13 mouse cellular contexts compared by ENCODE assay signal in genomic region chr4:141649244-141649643, GRCm38 (mm10). TPM values are rescaled to one million over a fixed set of nuclear protein-coding genes. Genes with fewer than 3 reads are reported as not detected.
DNase-seq lines count a peak whose midpoint lies in the region; ATAC-seq lines count a peak whose summit lies in the region.
"Had no signal": no experiment of that assay in that cellular context is flagged by ENCODE, and none has a peak within 500 bp of the region (broad histone marks: within the 10 kb centered on the region; RNA-seq: fewer than 3 reads in every experiment).

No protein-coding gene starts in this region.

- peaks cover 37% of the 10 kb centered on the region for H3K36me3 ChIP-seq in embryonic facial prominence, embryonic 12.5 days
- H3K36me3 ChIP-seq in embryonic facial prominence, embryonic 10.5 days (replicated peaks) = peaks cover 62% of the 10 kb centered on the region

- H3K4me3 ChIP-seq in embryonic facial prominence, embryonic 12.5 days = no peak overlapping the region
- no peak overlapping the region for H3K4me3 ChIP-seq in embryonic facial prominence, embryonic 10.5 days
- H3K4me3 ChIP-seq: erythroblast, embryonic 14.5 days; myocyte had no signal

- 0 out of 2 replicates have a peak overlapping the region, but pooled peaks have one; percentile 63 for H3K27ac ChIP-seq in embryonic facial prominence, embryonic 12.5 days
- no peak overlapping the region for H3K27ac ChIP-seq in embryonic facial prominence, embryonic 10.5 days (replicated peaks)

- no peaks in the 10 kb centered on the region for H3K9me3 ChIP-seq in embryonic facial prominence, embryonic 12.5 days
- no peaks in the 10 kb centered on the region for H3K9me3 ChIP-seq in embryonic facial prominence, embryonic 10.5 days

- WGBS in embryonic facial prominence, embryonic 12.5 days = 66% methylated on average over 6 of the region's 6 CpGs
- 84% methylated on average over 6 of the region's 6 CpGs for WGBS in embryonic facial prominence, embryonic 10.5 days

- H3K4me1 ChIP-seq in embryonic facial prominence, embryonic 12.5 days = peaks cover 9% of the 10 kb centered on the region; the same call in 1 of the 2 replicates
- H3K4me1 ChIP-seq in embryonic facial prominence, embryonic 10.5 days = no peaks in the 10 kb centered on the region

- peak; percentile 38; the same call in 1 of the 2 replicates for ATAC-seq in embryonic facial prominence, embryonic 12.5 days (ENCODE audit: insufficient number of reproducible peaks, insufficient read depth, low FRiP score, low TSS enrichment)

- H3K9ac ChIP-seq in embryonic facial prominence, embryonic 12.5 days = no peak overlapping the region

- no peak for DNase-seq in embryonic facial prominence, embryonic 10.5 days (ENCODE audit: low spot score)
- DNase-seq in layer of hippocampus, adult 11-12 months (ENCODE audit: low spot score) = peak; percentile 58
- no peak for DNase-seq in layer of hippocampus, adult 9-11 months
- peak; percentile 67 for DNase-seq in right cerebral cortex, postnatal 4 days
- DNase-seq in right cerebral cortex, adult 2 months (ENCODE audit: low spot score in 2 of 2) = no peak
- no peak for DNase-seq in kidney, adult 11 months
- no peak for DNase-seq in adrenal gland, postnatal 25 days
- DNase-seq: cerebellum, postnatal 36 days; kidney, postnatal 14 days; liver had no signal

- H3K27me3 ChIP-seq in embryonic facial prominence, embryonic 12.5 days = no peaks in the 10 kb centered on the region
- no peaks in the 10 kb centered on the region for H3K27me3 ChIP-seq in embryonic facial prominence, embryonic 10.5 days (replicated peaks; ENCODE audit: low read depth, poor library complexity, severe bottlenecking)

- no peak overlapping the region for H3K4me2 ChIP-seq in embryonic facial prominence, embryonic 12.5 days (replicated peaks)

RNA-seq across cellular contexts. Expression of gene Plekhm2, which starts 15.5 kb away (rescaled TPM):
- polyA plus RNA-seq in embryonic facial prominence, embryonic 12.5 days (2016; fragmentation: Nextera tagmentation; extraction: Ambion mirVana) = 9.8 and 10.6 TPM in 2 replicates
- polyA plus RNA-seq in embryonic facial prominence, embryonic 10.5 days (2016; fragmentation: Nextera tagmentation; extraction: Ambion mirVana) = 4.9 and 5.2 TPM in 2 replicates
- 54.7 and 61.0 TPM in 2 replicates for total RNA-seq in adrenal gland, postnatal 25 days (2021)

RNA-seq across cellular contexts. Expression of gene Slc25a34, which starts 25.6 kb away (rescaled TPM):
- polyA plus RNA-seq in embryonic facial prominence, embryonic 12.5 days (2016; fragmentation: Nextera tagmentation; extraction: Ambion mirVana) = not detected in 2 replicates
- polyA plus RNA-seq in embryonic facial prominence, embryonic 10.5 days (2016; fragmentation: Nextera tagmentation; extraction: Ambion mirVana) = 0.09 TPM in 1 of 2 replicates, not detected in the other
- 2.7 TPM in 2 replicates for total RNA-seq in adrenal gland, postnatal 25 days (2021)
- polyA plus RNA-seq: erythroblast, embryonic 14.5 days had no signal

RNA-seq across cellular contexts. Expression of gene Tmem82, which starts 30.8 kb away (rescaled TPM):
- polyA plus RNA-seq in embryonic facial prominence, embryonic 12.5 days (2016; fragmentation: Nextera tagmentation; extraction: Ambion mirVana) = 0.54 and 0.56 TPM in 2 replicates
- polyA plus RNA-seq in embryonic facial prominence, embryonic 10.5 days (2016; fragmentation: Nextera tagmentation; extraction: Ambion mirVana) = 1.5 and 2.1 TPM in 2 replicates
- total RNA-seq in adrenal gland, postnatal 25 days (2021) = 0.64 and 2.0 TPM in 2 replicates

RNA-seq across cellular contexts. Expression of gene Rsc1a1, which starts 36.2 kb away (rescaled TPM):
- polyA plus RNA-seq in embryonic facial prominence, embryonic 12.5 days (2016; fragmentation: Nextera tagmentation; extraction: Ambion mirVana) = 1.5 TPM in 1 of 2 replicates, not detected in the other
- 1.1 and 2.3 TPM in 2 replicates for polyA plus RNA-seq in embryonic facial prominence, embryonic 10.5 days (2016; fragmentation: Nextera tagmentation; extraction: Ambion mirVana)
- 18.5 TPM in 1 of 2 replicates, not detected in the other for total RNA-seq in adrenal gland, postnatal 25 days (2021)

RNA-seq across cellular contexts. Expression of gene Fblim1, which starts 43.3 kb away (rescaled TPM):
- polyA plus RNA-seq in embryonic facial prominence, embryonic 12.5 days (2016; fragmentation: Nextera tagmentation; extraction: Ambion mirVana) = 71.3 and 77.2 TPM in 2 replicates
- 56.3 and 68.1 TPM in 2 replicates for polyA plus RNA-seq in embryonic facial prominence, embryonic 10.5 days (2016; fragmentation: Nextera tagmentation; extraction: Ambion mirVana)
- 9.5 and 12.7 TPM in 2 replicates for total RNA-seq in adrenal gland, postnatal 25 days (2021)

Comparison
In these comparisons a context has a peak if more than half of its experiments do, and no peak if none do; other contexts are left out.
1. DNase-seq: peak in layer of hippocampus, adult 11-12 months (single experiment) and right cerebral cortex, postnatal 4 days (single experiment); none in embryonic facial prominence, embryonic 10.5 days (single experiment), layer of hippocampus, adult 9-11 months (single experiment), right cerebral cortex, adult 2 months (0 of 2), kidney, adult 11 months (single experiment) and adrenal gland, postnatal 25 days (single experiment).